Mouse (Mus musculus) MEL (cell line): ENCODE measurements around the gene Dscam. TPM values are rescaled to one million over a fixed set of nuclear protein-coding genes. Genes with fewer than 3 reads are reported as not detected.

Source experiments
- DNase-seq: peaks from one replicate; pipeline ENCODE4 v3.0.0; 2011; ENCODE audit warnings: low read depth, low spot score
- H3K27ac ChIP-seq: 2 replicates; pipeline ENCODE4 v1.5.1; 2012; ENCODE audit warnings: low read depth, mild to moderate bottlenecking, control low read depth, low read length, moderate library complexity; ENCODE audit not compliant: control insufficient read depth
- H3K27me3 ChIP-seq, 2 experiments: fragments of 150-350 bp in 1 of 2; sonication (generic) in 1 of 2; 2 replicates each; pipeline ENCODE4 v1.6.1; 2012; ENCODE audit warnings: low read length in 2 of 2, mild to moderate bottlenecking in 2 of 2, improper control_type of control experiment in 1 of 2, moderate library complexity in 1 of 2; ENCODE audit not compliant: insufficient read depth in 2 of 2, control insufficient read depth in 1 of 2
- H3K36me3 ChIP-seq, 2 experiments: 2 replicates each; pipeline ENCODE4 v1.6.1; 2012 to 2014; ENCODE audit warnings: low read length in 2 of 2, improper control_type of control experiment in 1 of 2, inconsistent platforms in 1 of 2, mild to moderate bottlenecking in 1 of 2; ENCODE audit not compliant: insufficient read depth in 2 of 2, control insufficient read depth in 1 of 2
- H3K4me1 ChIP-seq, 2 experiments: fragments of 150-350 bp in 1 of 2; sonication (generic) in 1 of 2; 2 replicates each; pipeline ENCODE4 v1.6.1; 2012; ENCODE audit warnings: low read length in 2 of 2, improper control_type of control experiment in 1 of 2, mild to moderate bottlenecking in 1 of 2; ENCODE audit not compliant: insufficient read depth in 2 of 2, control insufficient read depth in 1 of 2
- H3K4me3 ChIP-seq, 2 experiments: fragments of 150-350 bp in 1 of 2; sonication (generic) in 1 of 2; 2 replicates each; pipeline ENCODE4 v1.5.1; 2012; ENCODE audit warnings: low read depth in 2 of 2, low read length in 2 of 2, mild to moderate bottlenecking in 2 of 2, moderate library complexity in 2 of 2, control low read depth in 1 of 2, improper control_type of control experiment in 1 of 2; ENCODE audit not compliant: control insufficient read depth in 1 of 2, insufficient read depth in 1 of 2
- H3K79me2 ChIP-seq: 2 replicates; pipeline ENCODE4 v1.6.1; 2012; ENCODE audit warnings: mild to moderate bottlenecking, low read length, moderate library complexity; ENCODE audit not compliant: control insufficient read depth, poor library complexity, insufficient read depth
- H3K9ac ChIP-seq: 2 replicates; pipeline ENCODE4 v1.6.1; 2012; ENCODE audit warnings: low read depth, mild to moderate bottlenecking, control low read depth, low read length, moderate library complexity; ENCODE audit not compliant: control insufficient read depth, poor library complexity, severe bottlenecking
- H3K9me3 ChIP-seq: fragments of 150-350 bp; sonication (generic); replicated peaks from 2 replicates; pipeline ENCODE4 v1.6.1; 2012; ENCODE audit warnings: mild to moderate bottlenecking, low read length, improper control_type of control experiment, moderate library complexity; ENCODE audit not compliant: insufficient read depth
- BHLHE40 ChIP-seq: IDR thresholded peaks from 2 replicates; pipeline ENCODE4 v1.6.1; 2012; ENCODE audit warnings: low read depth, mild to moderate bottlenecking, inconsistent platforms, low read length, improper control_type of control experiment, borderline replicate concordance
- CHD2 ChIP-seq: IDR thresholded peaks from 2 replicates; pipeline ENCODE4 v1.6.1; 2011; ENCODE audit warnings: low read length, improper control_type of control experiment
- E2F4 ChIP-seq: IDR thresholded peaks from 2 replicates; pipeline ENCODE4 v1.6.1; 2011; ENCODE audit warnings: low read depth, low read length, improper control_type of control experiment, borderline replicate concordance
- EP300 ChIP-seq, 2 experiments: IDR thresholded peaks; 2 replicates each; pipeline ENCODE4 v1.6.1; 2011; ENCODE audit warnings: improper control_type of control experiment in 2 of 2, low read length in 2 of 2, low read depth in 1 of 2, mild to moderate bottlenecking in 1 of 2
- ETS1 ChIP-seq: IDR thresholded peaks from 2 replicates; pipeline ENCODE4 v1.6.1; 2012; ENCODE audit warnings: low read depth, mild to moderate bottlenecking, inconsistent platforms, low read length, improper control_type of control experiment, moderate library complexity
- GATA1 ChIP-seq: IDR thresholded peaks from 2 replicates; pipeline ENCODE4 v1.6.1; 2011; ENCODE audit warnings: low read depth, low read length, improper control_type of control experiment
- JUND ChIP-seq: IDR thresholded peaks from 2 replicates; pipeline ENCODE4 v1.6.1; 2011; ENCODE audit warnings: low read depth, mild to moderate bottlenecking, improper control_type of control experiment, low read length
- KAT2A ChIP-seq: conservative IDR thresholded peaks from 2 replicates; pipeline ENCODE4 v1.6.1; 2012; ENCODE audit warnings: low read depth, low read length, improper control_type of control experiment, inconsistent platforms
- MAX ChIP-seq: IDR thresholded peaks from 2 replicates; pipeline ENCODE4 v1.6.1; 2011; ENCODE audit warnings: low read length, improper control_type of control experiment
- MAZ ChIP-seq: IDR thresholded peaks from 2 replicates; pipeline ENCODE4 v1.6.1; 2012; ENCODE audit warnings: low read depth, mild to moderate bottlenecking, inconsistent platforms, low read length, improper control_type of control experiment
- MEF2A ChIP-seq: IDR thresholded peaks from 2 replicates; pipeline ENCODE4 v1.6.1; 2014; ENCODE audit warnings: low read depth, mild to moderate bottlenecking, inconsistent platforms, low read length, improper control_type of control experiment; ENCODE audit not compliant: poor library complexity, insufficient replicate concordance, severe bottlenecking; ENCODE audit errors: extremely low read depth
- NELFE ChIP-seq: IDR thresholded peaks from 2 replicates; pipeline ENCODE4 v1.6.1; 2011; ENCODE audit warnings: low read depth, low read length, improper control_type of control experiment
- NRF1 ChIP-seq: IDR thresholded peaks from 2 replicates; pipeline ENCODE4 v1.6.1; 2014; ENCODE audit warnings: low read depth, mild to moderate bottlenecking, inconsistent platforms, low read length, improper control_type of control experiment, moderate library complexity; ENCODE audit not compliant: poor library complexity, insufficient read depth, severe bottlenecking
- RCOR1 ChIP-seq: IDR thresholded peaks from 2 replicates; pipeline ENCODE4 v1.6.1; 2012; ENCODE audit warnings: low read depth, mild to moderate bottlenecking, inconsistent platforms, low read length, improper control_type of control experiment
- TBP ChIP-seq: IDR thresholded peaks from 2 replicates; pipeline ENCODE4 v1.8.0; 2011; ENCODE audit warnings: low read depth, low read length, improper control_type of control experiment
- USF2 ChIP-seq, 2 experiments: IDR thresholded peaks; 2 replicates each; pipeline ENCODE4 v1.6.1; 2011 to 2012; ENCODE audit warnings: improper control_type of control experiment in 2 of 2, low read length in 2 of 2, borderline replicate concordance in 1 of 2, inconsistent platforms in 1 of 2, low read depth in 1 of 2, mild to moderate bottlenecking in 1 of 2; ENCODE audit not compliant: insufficient read depth in 1 of 2
- polyA plus RNA-seq, 2 experiments: library from polyadenylated mRNA; stranded (reverse) in 1 of 2; unstranded in 1 of 2; fragments of >175 nt in 1 of 2; fragments of >200 nt in 1 of 2; gene quantifications; 2 replicates each; pipeline versions ENCODE4 v1.2.1 to v1.2.4; 2012; ENCODE audit warnings: low replicate concordance in 2 of 2, low read depth in 1 of 2; ENCODE audit not compliant: insufficient read length in 2 of 2, insufficient read depth in 1 of 2, missing spikeins in 1 of 2
- total RNA-seq: library from RNA; depleted of rRNA; stranded (reverse); fragments of 300-350 nt; gene quantifications from 2 replicates; pipeline ENCODE4 v1.2.3, GENCODE M21; 2012

Gene Dscam
- total and polyA plus RNA-seq, 3 experiments = not detected

GRCm38 (mm10) chr16:96857571-96857970 is 313.0 kb downstream of the Dscam start:
- no peak overlapping the region for H3K27ac ChIP-seq
- no peak overlapping the region for H3K4me3 ChIP-seq
- no peaks in the 10 kb centered on the region for H3K9me3 ChIP-seq
- no peak for DNase-seq
- no peaks in the 10 kb centered on the region for H3K36me3 ChIP-seq
- no peaks in the 10 kb centered on the region; a peak in 1 of 4 replicates for H3K27me3 ChIP-seq
- TF ChIP-seq EP300 (IDR thresholded peaks at IDR 0.05; ENCODE audit: low read depth in 1 of 2, low read length in 2 of 2) (no peak), JUND (no peak), MAZ (no peak), CHD2 (no peak), ETS1 (no peak), BHLHE40 (no peak), MAX (no peak), TBP (no peak), MEF2A (no peak), GATA1 (no peak), E2F4 (no peak), USF2 (IDR thresholded peaks at IDR 0.05; ENCODE audit: borderline replicate concordance in 1 of 2, insufficient read depth in 1 of 2, low read depth in 1 of 2, low read length in 2 of 2) (no peak), RCOR1 (no peak), NRF1 (no peak)
- no peaks in the 10 kb centered on the region for H3K79me2 ChIP-seq
- no peaks in the 10 kb centered on the region for H3K4me1 ChIP-seq
- no peak overlapping the region for H3K9ac ChIP-seq

- no peak overlapping the region for H3K27ac ChIP-seq
- H3K79me2 ChIP-seq = no peaks in the 10 kb centered on the region
- no peak overlapping the region for H3K4me3 ChIP-seq
- H3K36me3 ChIP-seq = no peaks in the 10 kb centered on the region
- H3K9me3 ChIP-seq = no peaks in the 10 kb centered on the region
- no peak for TF ChIP-seq KAT2A
- TF ChIP-seq CHD2 = no peak
- TF ChIP-seq NELFE = no peak
- no peak for DNase-seq
- H3K9ac ChIP-seq = no peak overlapping the region
- H3K27me3 ChIP-seq = no peaks in the 10 kb centered on the region; a peak in 1 of 4 replicates
- H3K4me1 ChIP-seq = no peaks in the 10 kb centered on the region
These were observed 315.5 kb downstream of the Dscam start for GRCm38 (mm10) chr16:96855060-96855459.
